Mouse (Mus musculus): ENCODE data around the gene Psmc2.

DNA sequence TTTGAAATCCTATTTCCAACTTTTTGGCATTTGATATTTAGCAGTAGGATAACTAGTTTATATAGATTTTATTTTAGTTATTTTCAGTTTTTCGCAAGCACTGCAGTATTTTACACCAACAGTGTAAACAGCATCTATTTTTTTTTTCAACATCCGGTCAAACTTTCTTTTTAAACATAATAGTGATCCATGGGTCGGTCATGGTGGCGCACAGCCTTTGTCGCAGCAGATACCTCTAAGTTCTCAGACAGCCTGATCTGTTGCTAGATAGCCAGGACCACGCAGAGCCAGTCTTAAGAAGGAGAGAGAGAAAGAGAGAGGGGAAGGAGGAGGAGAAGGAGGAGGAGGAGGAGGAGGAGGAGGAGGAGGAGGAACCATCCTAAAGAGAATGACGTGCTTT lies 693 bp downstream of the Psmc2 start:
- TF ChIP-seq FLI1 (IDR thresholded peaks at IDR 0.05; ENCODE audit: low read length) (no peak), GATA1 (IDR thresholded peaks at IDR 0.05; ENCODE audit: borderline replicate concordance, low read length) (no peak)
